Mouse (Mus musculus) spleen, postnatal 36 days (tissue): ENCODE measurements around the gene Lrrc45.
"Not testable (repeated sequence)": the region's sequence is repeated elsewhere in the genome, so short reads cannot be mapped to it uniquely, and the experiment has no call there.

ENCODE experiments used
- DNase-seq, 2 experiments: peaks; one replicate each; pipeline ENCODE4 v3.0.0; 2022; ENCODE audit warnings: low spot score in 2 of 2, mixed read lengths in 1 of 2

Lrrc45 gene

GRCm38 (mm10) chr11:120763121-120763999 lies 49.6 kb downstream of the Lrrc45 start:
- DNase-seq: not testable (repeated sequence)

GRCm38 (mm10) chr11:120767023-120767422 lies 53.3 kb downstream of the Lrrc45 start:
- not testable (repeated sequence) for DNase-seq

GRCm38 (mm10) chr11:120768206-120768605 lies 54.5 kb downstream of the Lrrc45 start:
- DNase-seq: no peak
